Mouse (Mus musculus): ENCODE measurements around the gene Copz1.

The Copz1 gene

GRCm38 (mm10) chr15:103313495-103314095, 41.1 kb downstream of the Copz1 start:
- DNase-seq = no peak

- no peak for DNase-seq
These were observed 41.7 kb downstream of the Copz1 start for GRCm38 (mm10) chr15:103314181-103314580.

GRCm38 (mm10) chr15:103315011-103315502, 42.5 kb downstream of the Copz1 start:
- DNase-seq = peak; percentile 30 to 46

GRCm38 (mm10) chr15:103315979-103316776, 43.7 kb downstream of the Copz1 start:
- DNase-seq = no peak

- no peak for DNase-seq
These were observed 44.6 kb downstream of the Copz1 start for GRCm38 (mm10) chr15:103317120-103317519.

GRCm38 (mm10) chr15:103317731-103318130, 45.2 kb downstream of the Copz1 start:
- no peak for DNase-seq

- no peak for DNase-seq
These were observed 45.8 kb downstream of the Copz1 start for GRCm38 (mm10) chr15:103318201-103318816.

GRCm38 (mm10) chr15:103321076-103321475, 48.6 kb downstream of the Copz1 start:
- DNase-seq = no peak

GRCm38 (mm10) chr15:103322396-103322795, 49.9 kb downstream of the Copz1 start:
- no peak for DNase-seq

- DNase-seq = peak in 1 of 2 experiments; percentile 32
These were observed 50.5 kb downstream of the Copz1 start for GRCm38 (mm10) chr15:103323070-103323454.

- DNase-seq = peak; percentile 73 to 86
These were observed 51.1 kb downstream of the Copz1 start for GRCm38 (mm10) chr15:103323455-103324247.

- DNase-seq = peak in 1 of 2 experiments; percentile 45
These were observed 60.6 kb downstream of the Copz1 start for GRCm38 (mm10) chr15:103333081-103333615.

GRCm38 (mm10) chr15:103333738-103334137, 61.2 kb downstream of the Copz1 start:
- peak; percentile 60 to 66 for DNase-seq

GRCm38 (mm10) chr15:103334194-103334593, 61.7 kb downstream of the Copz1 start:
- no peak for DNase-seq

GRCm38 (mm10) chr15:103335040-103335439, 62.5 kb downstream of the Copz1 start:
- no peak for DNase-seq

- DNase-seq = no peak
These were observed 63.1 kb downstream of the Copz1 start for GRCm38 (mm10) chr15:103335488-103336235.

GRCm38 (mm10) chr15:103336996-103337667, 64.6 kb downstream of the Copz1 start:
- DNase-seq = no peak

GRCm38 (mm10) chr15:103338829-103339165, 66.3 kb downstream of the Copz1 start:
- DNase-seq = no peak

GRCm38 (mm10) chr15:103339166-103339960, 66.8 kb downstream of the Copz1 start:
- DNase-seq = peak in 1 of 2 experiments; percentile 28

- peak; percentile 54 to 75 for DNase-seq
These were observed 67.4 kb downstream of the Copz1 start, which contains the start of gene Zfp385a for GRCm38 (mm10) chr15:103339961-103340337. Zfp385a (minus strand) TSS chr15:103340093.
